Mouse (Mus musculus) midbrain, embryonic 12.5 days (tissue): ENCODE measurements around the gene Cfap43. TPM values are rescaled to one million over a fixed set of nuclear protein-coding genes. Genes with fewer than 3 reads are reported as not detected.

ENCODE experiments used
- ATAC-seq: fragments of 200-750 bp; cut with Nextera tagmentation; 2 replicates; pipeline ENCODE4 v1.8.0; 2017; ENCODE audit warnings: low read depth, moderate TSS enrichment, moderate library complexity; ENCODE audit not compliant: low FRiP score
- H3K27ac ChIP-seq: fragments of 300-500 bp; sonication (generic); replicated peaks from 2 replicates; pipeline ENCODE4 v1.5.1; 2016; ENCODE audit warnings: mild to moderate bottlenecking
- H3K27me3 ChIP-seq: fragments of 300-500 bp; sonication (generic); 2 replicates; pipeline ENCODE4 v1.6.1; 2016; ENCODE audit warnings: mild to moderate bottlenecking
- H3K36me3 ChIP-seq: fragments of 300-500 bp; sonication (generic); 2 replicates; pipeline ENCODE4 v1.6.1; 2016
- H3K4me1 ChIP-seq: fragments of 300-500 bp; sonication (generic); 2 replicates; pipeline ENCODE4 v1.6.1; 2016
- H3K4me2 ChIP-seq: fragments of 300-500 bp; sonication (generic); replicated peaks from 2 replicates; pipeline ENCODE4 v1.6.1; 2016; ENCODE audit warnings: mild to moderate bottlenecking, moderate library complexity
- H3K4me3 ChIP-seq: fragments of 300-500 bp; sonication (generic); 2 replicates; pipeline ENCODE4 v1.5.1; 2016; ENCODE audit warnings: mild to moderate bottlenecking
- H3K9ac ChIP-seq: fragments of 300-500 bp; sonication (generic); replicated peaks from 2 replicates; pipeline ENCODE4 v1.6.1; 2016; ENCODE audit warnings: mild to moderate bottlenecking, moderate library complexity
- H3K9me3 ChIP-seq: fragments of 300-500 bp; sonication (generic); 2 replicates; pipeline ENCODE4 v1.6.1; 2016; ENCODE audit warnings: mild to moderate bottlenecking
- WGBS: fragments of 180-500 bp; shearing (Covaris S2); methylation state at CpG from one replicate; pipeline ENCODE4 v1.1.7; 2016; 5-methylcytosine and 5-hydroxymethylcytosine counted together
- polyA plus RNA-seq: library from polyadenylated mRNA; unstranded; fragments of >200 nt; fragmentation: Nextera tagmentation; extraction: Ambion mirVana; gene quantifications from 2 replicates; pipeline ENCODE4 v1.2.1, GENCODE M21; 2016

Gene Cfap43
- polyA plus RNA-seq, 1 experiment from 2014 or later: 0.13 TPM

DNA sequence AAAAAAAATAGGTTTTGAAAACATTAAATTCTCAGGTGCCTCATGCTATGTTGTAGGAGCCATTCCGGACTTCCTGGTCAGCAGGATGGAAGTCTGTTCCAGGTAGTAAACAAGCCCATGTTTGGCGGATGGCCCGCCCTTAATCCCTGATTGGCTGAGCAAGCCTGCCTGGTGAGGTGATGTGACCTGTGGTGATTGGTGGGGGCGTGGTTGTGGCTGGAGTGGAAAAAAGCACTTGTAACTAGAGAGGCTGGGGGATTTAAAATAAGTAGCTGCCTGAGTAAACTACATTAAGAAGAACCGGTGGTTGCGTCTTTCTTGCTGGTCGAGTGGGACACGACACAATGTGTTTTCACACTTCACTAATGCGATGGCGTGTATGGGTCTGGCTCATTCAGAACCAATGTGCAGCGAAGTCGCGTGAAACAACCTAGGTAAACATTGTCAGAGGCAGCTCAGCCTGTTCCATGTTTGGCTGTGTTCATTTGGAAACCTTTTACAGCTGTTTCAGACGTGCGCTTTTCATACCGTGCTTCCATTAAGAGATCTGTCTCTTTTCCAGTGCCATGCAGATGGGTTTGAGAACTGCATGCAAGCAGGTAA, 15.7 kb upstream of the Cfap43 start:
- Histone ChIP-seq H3K9ac (no peak overlapping the region), H3K9me3 (no peaks in the 10 kb centered on the region), H3K4me2 (no peak overlapping the region), H3K4me3 (no peak overlapping the region), H3K27me3 (peaks cover under 1% of the 10 kb centered on the region; the same call in 1 of the 2 replicates), H3K36me3 (no peaks in the 10 kb centered on the region), H3K4me1 (peaks cover 8% of the 10 kb centered on the region; the same call in 1 of the 2 replicates), H3K27ac (no peak overlapping the region)
- no peak for ATAC-seq
- 71% methylated on average over 16 of the region's 16 CpGs for WGBS

DNA sequence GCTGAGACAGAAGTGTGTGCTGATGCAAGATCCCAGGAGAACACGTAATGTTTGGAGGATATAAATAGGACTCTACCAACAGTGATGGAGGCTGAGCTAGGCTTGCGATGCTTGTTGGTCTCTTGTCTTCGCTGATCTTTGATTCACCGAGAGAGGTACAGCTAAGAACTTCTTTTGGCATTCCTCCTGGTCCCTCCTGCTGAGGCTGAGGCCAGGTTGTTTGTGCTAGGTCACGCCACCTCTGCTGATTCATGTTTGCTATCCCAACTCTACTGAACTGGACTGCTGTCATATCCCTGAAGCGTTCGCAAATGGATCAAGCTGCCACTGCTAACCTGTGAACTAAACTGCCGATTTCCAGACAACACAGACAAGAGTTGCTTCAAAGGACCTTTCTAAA, 15.1 kb upstream of the Cfap43 start:
- 94% methylated on average over 8 of the region's 8 CpGs for WGBS
- Histone ChIP-seq H3K4me2 (no peak overlapping the region), H3K9me3 (no peaks in the 10 kb centered on the region), H3K36me3 (no peaks in the 10 kb centered on the region), H3K4me1 (peaks cover 8% of the 10 kb centered on the region; the same call in 1 of the 2 replicates), H3K4me3 (no peak overlapping the region), H3K27me3 (no peaks in the 10 kb centered on the region), H3K9ac (no peak overlapping the region), H3K27ac (no peak overlapping the region)
- ATAC-seq: no peak

DNA sequence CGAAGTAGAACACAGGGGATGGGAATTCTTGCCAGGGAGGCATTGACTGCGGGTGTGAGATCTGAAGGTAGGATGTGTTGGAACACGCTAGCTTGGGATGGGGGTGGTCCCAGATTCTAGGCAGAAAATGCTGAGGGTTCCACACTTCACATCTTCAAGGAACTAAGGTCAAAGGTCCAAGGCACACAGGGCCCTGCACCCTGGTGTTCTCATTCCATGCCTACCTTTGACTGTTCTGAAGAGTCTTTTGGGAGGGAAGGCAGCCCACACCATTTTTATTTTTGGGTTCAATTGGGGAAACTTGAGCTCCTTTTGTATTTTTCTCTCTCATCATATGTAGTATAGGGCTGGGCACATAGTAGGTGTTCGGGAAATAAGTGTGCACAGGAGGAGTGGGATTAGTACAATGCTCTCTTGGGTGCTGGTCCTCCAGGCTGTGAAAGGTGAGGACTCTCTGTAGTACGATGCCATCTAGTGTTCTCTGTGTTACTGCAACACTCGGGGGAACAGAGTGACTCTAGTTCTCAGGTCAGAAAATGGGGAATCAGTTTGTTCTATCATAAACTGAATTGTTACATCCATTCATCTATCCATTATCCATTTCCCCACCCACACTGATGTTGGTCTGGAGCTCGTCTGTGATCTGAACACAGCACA, 13.0 kb upstream of the Cfap43 start:
- 0 out of 2 replicates have a peak, but pooled peaks cover 4% of the 10 kb centered on the region for H3K4me1 ChIP-seq
- 41% methylated on average over 7 of the region's 7 CpGs for WGBS
- H3K27me3 ChIP-seq: no peaks in the 10 kb centered on the region
- peak; percentile 78; the same call in 1 of the 2 replicates for ATAC-seq
- no peak overlapping the region for H3K4me2 ChIP-seq
- no peak overlapping the region for H3K4me3 ChIP-seq
- H3K9ac ChIP-seq: no peak overlapping the region
- no peak overlapping the region for H3K27ac ChIP-seq
- no peaks in the 10 kb centered on the region for H3K36me3 ChIP-seq
- no peaks in the 10 kb centered on the region for H3K9me3 ChIP-seq

DNA sequence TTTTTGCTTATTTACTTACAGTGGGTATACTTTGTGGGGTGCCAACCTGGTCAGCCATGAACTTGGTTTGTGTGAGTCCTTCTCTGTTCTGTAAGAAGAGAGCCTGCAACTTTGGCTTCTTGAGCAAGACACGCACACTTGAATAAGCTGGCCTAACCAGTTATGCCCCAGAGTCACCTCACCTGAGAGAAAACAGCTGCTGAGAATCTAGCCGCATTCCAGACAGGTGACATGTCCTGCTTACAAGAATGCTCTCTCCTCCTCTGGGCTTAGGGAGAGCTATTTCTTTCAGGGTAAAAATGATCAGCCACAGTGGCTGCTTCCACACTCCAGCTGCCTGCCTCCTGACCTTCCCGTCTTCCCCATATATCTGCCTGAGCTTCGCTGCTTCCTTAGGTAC, 10.0 kb upstream of the Cfap43 start:
- H3K27me3 ChIP-seq: no peaks in the 10 kb centered on the region
- no peak overlapping the region for H3K4me2 ChIP-seq
- no peaks in the 10 kb centered on the region for H3K4me1 ChIP-seq
- H3K36me3 ChIP-seq: no peaks in the 10 kb centered on the region
- no peak overlapping the region for H3K4me3 ChIP-seq
- WGBS: 89% methylated on average over 4 of the region's 4 CpGs
- no peak for ATAC-seq
- H3K27ac ChIP-seq: no peak overlapping the region
- no peak overlapping the region for H3K9ac ChIP-seq
- no peaks in the 10 kb centered on the region for H3K9me3 ChIP-seq

DNA sequence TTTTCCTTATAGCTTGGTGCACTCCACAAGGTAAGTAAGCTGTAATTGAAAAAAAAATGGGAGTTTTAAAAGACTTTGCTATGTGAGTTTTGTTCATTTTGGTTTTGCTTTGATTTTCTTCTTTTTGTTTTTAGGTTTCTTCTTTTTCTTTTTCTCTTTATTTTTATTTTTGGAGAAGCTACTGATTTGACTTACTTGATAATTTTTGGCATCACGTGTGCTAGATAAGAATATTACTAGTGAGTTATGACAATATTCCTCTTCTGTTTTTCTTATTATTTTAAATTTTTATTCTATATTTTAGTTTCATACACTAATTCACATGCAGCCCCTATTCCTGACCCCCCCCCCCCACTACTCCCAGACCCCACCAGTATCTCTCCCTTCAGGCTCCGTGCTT, 7.9 kb upstream of the Cfap43 start:
- WGBS: 94% methylated on average over 2 of the region's 2 CpGs
- Histone ChIP-seq H3K9ac (no peak overlapping the region), H3K27ac (no peak overlapping the region), H3K4me3 (no peak overlapping the region), H3K27me3 (no peaks in the 10 kb centered on the region), H3K4me2 (no peak overlapping the region), H3K36me3 (no peaks in the 10 kb centered on the region), H3K9me3 (no peaks in the 10 kb centered on the region), H3K4me1 (no peaks in the 10 kb centered on the region)
- ATAC-seq: no peak

DNA sequence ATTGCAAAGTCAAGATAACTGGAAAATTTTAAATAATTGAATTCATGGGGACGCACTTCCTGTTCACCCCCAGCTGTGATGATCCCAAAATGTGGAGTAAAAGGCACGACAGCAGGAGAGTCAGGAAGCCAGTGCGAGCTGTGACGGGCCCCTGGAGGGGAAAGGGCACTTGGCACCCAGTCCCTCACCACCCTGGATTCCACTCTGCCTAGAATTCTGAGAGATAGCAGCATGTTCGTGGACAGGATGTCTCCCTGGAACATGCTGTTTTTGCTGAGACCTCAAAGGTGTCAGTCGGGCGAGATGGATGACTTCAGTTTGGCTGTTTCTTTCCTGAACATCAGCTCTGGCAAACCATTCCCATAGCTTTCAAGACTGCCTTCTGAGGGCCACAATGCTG, 6.7 kb upstream of the Cfap43 start:
- H3K27me3 ChIP-seq: no peaks in the 10 kb centered on the region
- H3K4me2 ChIP-seq: no peak overlapping the region
- 85% methylated on average over 7 of the region's 7 CpGs for whole genome bisulfite sequencing
- H3K9ac ChIP-seq: no peak overlapping the region
- no peak overlapping the region for H3K27ac ChIP-seq
- no peaks in the 10 kb centered on the region for H3K9me3 ChIP-seq
- H3K4me3 ChIP-seq: no peak overlapping the region
- ATAC-seq: no peak
- no peaks in the 10 kb centered on the region for H3K36me3 ChIP-seq
- H3K4me1 ChIP-seq: no peaks in the 10 kb centered on the region

DNA sequence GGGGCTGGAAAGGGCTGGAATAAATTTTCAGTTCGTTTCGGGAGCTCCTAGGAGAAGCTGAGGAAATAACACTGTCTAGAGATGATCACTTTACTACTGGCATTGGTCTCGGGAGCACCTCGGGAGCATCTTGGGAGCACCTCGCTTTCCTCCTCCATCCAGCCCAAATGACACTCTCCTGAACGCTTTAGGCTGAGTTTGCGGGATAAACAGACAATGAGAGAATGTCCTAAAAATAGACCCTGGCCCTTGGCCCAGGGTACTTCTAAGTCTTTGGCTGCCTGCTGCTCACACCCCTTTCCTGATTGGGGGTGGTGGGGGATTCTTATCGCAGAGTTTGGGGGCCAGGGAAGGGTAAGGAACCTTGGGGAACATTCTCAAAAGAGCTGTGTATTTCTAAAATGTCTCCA, 884 bp upstream of the Cfap43 start:
- Histone ChIP-seq H3K27ac (peak overlapping the region; percentile 87; the same call in 1 of the 2 replicates), H3K36me3 (no peaks in the 10 kb centered on the region), H3K27me3 (no peaks in the 10 kb centered on the region), H3K4me2 (peak overlapping the region; percentile 81), H3K4me3 (peak overlapping the region; percentile 78), H3K4me1 (peaks cover 29% of the 10 kb centered on the region), H3K9ac (no peak overlapping the region), H3K9me3 (no peaks in the 10 kb centered on the region)
- peak; percentile 10; the same call in 1 of the 2 replicates for ATAC-seq
- 10% methylated on average over 8 of the region's 8 CpGs for WGBS

DNA sequence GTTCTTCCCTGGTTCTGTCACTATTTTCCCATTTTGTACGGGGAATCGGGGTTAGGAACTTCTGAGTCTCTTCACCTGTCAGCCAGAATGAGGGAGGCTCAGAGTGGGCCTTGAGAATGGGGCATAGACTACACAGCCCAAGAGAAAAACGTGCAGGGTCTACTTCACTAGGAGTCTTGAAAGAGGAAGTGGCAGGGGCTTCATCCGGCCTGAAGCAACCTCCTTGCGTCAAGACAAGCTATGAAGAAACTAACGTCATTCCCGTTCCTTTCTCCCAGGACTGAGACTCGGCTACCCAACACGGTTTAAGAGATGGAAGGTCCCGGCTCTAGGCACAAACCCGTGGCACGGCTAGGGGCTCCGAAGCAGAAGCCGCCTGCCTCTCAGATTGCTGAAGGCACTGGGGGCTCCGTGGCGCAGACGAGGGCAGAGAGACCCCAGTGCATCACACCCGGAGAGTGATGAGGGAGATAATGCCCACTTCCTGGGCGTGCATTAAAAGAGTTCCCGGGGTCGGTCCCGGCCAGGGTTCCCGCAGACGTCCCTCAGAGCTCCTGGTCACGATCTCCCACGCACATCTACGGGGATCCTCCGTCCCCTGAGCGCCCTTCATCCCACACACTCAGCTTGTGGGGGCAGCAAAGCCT, 509 bp downstream of the Cfap43 start:
- peak overlapping the region; percentile 87 for H3K27ac ChIP-seq
- H3K4me2 ChIP-seq: peak overlapping the region; percentile 81
- no peaks in the 10 kb centered on the region for H3K36me3 ChIP-seq
- H3K9me3 ChIP-seq: no peaks in the 10 kb centered on the region
- WGBS: under 1% methylated on average over 29 of the region's 29 CpGs
- peak overlapping the region; percentile 92 for H3K9ac ChIP-seq
- ATAC-seq: peak; percentile 31
- peak overlapping the region; percentile 78 for H3K4me3 ChIP-seq
- H3K27me3 ChIP-seq: no peaks in the 10 kb centered on the region
- H3K4me1 ChIP-seq: peaks cover 29% of the 10 kb centered on the region

DNA sequence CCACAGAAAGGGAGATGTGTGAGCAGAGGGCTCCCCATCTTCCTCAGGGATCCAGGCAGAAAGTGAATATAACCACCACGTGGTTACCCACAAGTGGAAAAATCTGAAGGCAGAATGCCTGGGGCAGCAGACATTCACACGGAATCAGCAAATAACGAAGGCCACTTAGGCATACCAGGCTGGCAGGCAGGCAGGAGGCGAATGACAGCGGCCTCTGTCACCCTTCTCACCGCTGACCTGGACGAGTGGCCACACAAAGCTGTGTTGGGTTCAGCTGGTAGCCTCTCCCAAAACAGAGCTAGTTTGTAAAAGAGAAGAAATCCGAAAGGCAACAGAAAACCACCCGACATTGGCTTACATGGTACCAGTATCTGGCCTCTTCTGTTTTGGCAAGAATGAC, 1.1 kb downstream of the Cfap43 start:
- H3K4me2 ChIP-seq: peak overlapping the region; percentile 81
- peak overlapping the region; percentile 78 for H3K4me3 ChIP-seq
- no peak overlapping the region; the same call in 1 of the 2 replicates for H3K27ac ChIP-seq
- H3K4me1 ChIP-seq: peaks cover 29% of the 10 kb centered on the region
- no peak for ATAC-seq
- H3K9me3 ChIP-seq: no peaks in the 10 kb centered on the region
- peak overlapping the region; percentile 92; the same call in 1 of the 2 replicates for H3K9ac ChIP-seq
- no peaks in the 10 kb centered on the region for H3K27me3 ChIP-seq
- 17% methylated on average over 9 of the region's 9 CpGs for WGBS
- no peaks in the 10 kb centered on the region for H3K36me3 ChIP-seq

DNA sequence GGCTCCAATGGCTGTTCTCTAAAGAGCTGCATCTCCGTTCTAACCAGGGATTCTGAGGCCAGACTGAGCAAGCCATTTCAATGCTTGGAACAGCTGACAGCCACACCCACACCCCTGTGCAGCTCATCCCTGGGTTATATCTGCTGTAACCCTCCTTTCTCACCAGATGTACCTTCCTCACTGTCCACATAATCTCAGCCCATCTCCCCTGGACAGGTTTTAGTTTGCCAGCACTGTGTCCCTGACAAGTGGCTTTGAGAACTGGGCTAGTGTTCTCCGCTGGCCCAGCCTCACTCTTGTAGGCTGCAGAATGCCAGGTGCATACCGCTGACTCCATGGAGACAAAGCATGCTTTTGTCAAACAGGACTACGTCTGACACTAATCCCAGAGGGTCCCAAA, 1.7 kb downstream of the Cfap43 start:
- WGBS: 11% methylated on average over 4 of the region's 4 CpGs
- Histone ChIP-seq H3K9ac (peak overlapping the region; percentile 92; the same call in 1 of the 2 replicates), H3K9me3 (no peaks in the 10 kb centered on the region), H3K4me2 (peak overlapping the region; percentile 81), H3K27me3 (no peaks in the 10 kb centered on the region), H3K4me1 (peaks cover 29% of the 10 kb centered on the region), H3K36me3 (no peaks in the 10 kb centered on the region), H3K4me3 (peak overlapping the region; percentile 78), H3K27ac (no peak overlapping the region)
- ATAC-seq: no peak

DNA sequence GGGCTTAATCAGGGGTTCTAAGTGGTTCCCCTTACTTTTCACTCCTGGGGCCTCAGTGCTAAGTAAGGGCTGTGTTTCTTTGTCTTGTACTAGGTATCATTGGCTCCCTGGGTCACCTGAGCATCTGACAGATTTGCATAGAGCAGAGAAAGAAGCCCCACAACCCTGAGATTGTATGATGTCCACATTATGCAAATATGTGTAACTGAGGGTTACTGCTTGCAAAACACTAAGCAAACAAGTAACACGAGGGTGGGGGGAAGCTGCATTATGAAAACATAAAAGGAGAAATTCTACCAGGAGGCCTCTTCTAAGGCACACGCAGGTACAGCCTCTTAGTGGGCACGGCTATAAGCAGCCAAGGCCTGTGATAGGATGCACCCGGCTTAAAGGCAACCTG, 3.8 kb downstream of the Cfap43 start:
- Histone ChIP-seq H3K9ac (no peak overlapping the region), H3K4me1 (peaks cover 38% of the 10 kb centered on the region), H3K4me2 (no peak overlapping the region), H3K27ac (no peak overlapping the region), H3K4me3 (no peak overlapping the region), H3K27me3 (no peaks in the 10 kb centered on the region), H3K36me3 (no peaks in the 10 kb centered on the region), H3K9me3 (no peaks in the 10 kb centered on the region)
- 77% methylated on average over 4 of the region's 4 CpGs for WGBS
- no peak for ATAC-seq

DNA sequence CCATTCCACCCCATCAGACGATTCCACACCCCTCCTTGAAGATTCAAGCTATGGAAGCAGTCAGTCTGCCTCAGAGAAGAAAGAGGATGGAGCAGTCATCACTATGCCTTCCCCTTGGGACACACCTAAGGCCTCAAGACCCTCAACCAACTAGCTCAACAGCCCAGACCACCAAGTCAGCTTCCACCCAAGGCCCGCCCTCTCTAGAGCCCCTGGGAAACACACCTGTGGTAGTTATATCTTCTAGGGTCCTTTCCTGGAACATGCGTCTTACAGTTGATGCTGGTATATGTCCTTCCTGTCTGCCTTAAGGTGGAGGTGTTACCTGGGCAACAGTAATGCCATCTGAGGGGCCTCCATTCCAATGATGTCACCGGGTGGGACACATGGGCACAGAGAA, 4.9 kb downstream of the Cfap43 start:
- Histone ChIP-seq H3K9me3 (no peaks in the 10 kb centered on the region), H3K4me1 (peaks cover 43% of the 10 kb centered on the region), H3K27ac (no peak overlapping the region), H3K27me3 (no peaks in the 10 kb centered on the region), H3K36me3 (no peaks in the 10 kb centered on the region), H3K9ac (no peak overlapping the region), H3K4me2 (no peak overlapping the region), H3K4me3 (no peak overlapping the region)
- no peak for ATAC-seq
- 94% methylated on average over 4 of the region's 4 CpGs for WGBS
